Mouse (Mus musculus) hindbrain, embryonic 11.5 days (tissue): Measurements from ENCODE around the gene Gm13272. TPM values are rescaled to one million over a fixed set of nuclear protein-coding genes. Genes with fewer than 3 reads are reported as not detected.
"Not testable (repeated sequence)": the region's sequence is repeated elsewhere in the genome, so short reads cannot be mapped to it uniquely, and the experiment has no call there.

Experiments
- ATAC-seq: fragments of 200-750 bp; cut with Nextera tagmentation; 2 replicates; pipeline ENCODE4 v1.8.0; 2017; ENCODE audit warnings: mild to moderate bottlenecking, moderate TSS enrichment, moderate library complexity; ENCODE audit not compliant: low FRiP score
- DNase-seq: peaks from one replicate; pipeline ENCODE4 v3.0.0-alpha.2; 2015; ENCODE audit warnings: low spot score
- H3K27ac ChIP-seq: fragments of 300-500 bp; sonication (generic); 2 replicates; pipeline ENCODE4 v1.5.1; 2014; ENCODE audit warnings: mild to moderate bottlenecking, low read depth, low read length
- H3K27me3 ChIP-seq: fragments of 300-500 bp; sonication (generic); 2 replicates; pipeline ENCODE4 v1.6.1; 2014; ENCODE audit warnings: mild to moderate bottlenecking, low read length, moderate library complexity, mixed read lengths; ENCODE audit not compliant: control insufficient read depth, insufficient read depth
- H3K36me3 ChIP-seq: fragments of 300-500 bp; sonication (generic); 2 replicates; pipeline ENCODE4 v1.6.1; 2014; ENCODE audit warnings: mild to moderate bottlenecking, low read length, moderate library complexity, mixed read lengths; ENCODE audit not compliant: control insufficient read depth, insufficient read depth
- H3K4me1 ChIP-seq: fragments of 300-500 bp; sonication (generic); replicated peaks from 2 replicates; pipeline ENCODE4 v1.6.1; 2014; ENCODE audit warnings: low read length, mixed read lengths; ENCODE audit not compliant: control insufficient read depth, insufficient read depth
- H3K4me2 ChIP-seq: fragments of 300-500 bp; sonication (generic); replicated peaks from 2 replicates; pipeline ENCODE4 v1.6.1; 2014; ENCODE audit warnings: mild to moderate bottlenecking, low read depth, low read length
- H3K4me3 ChIP-seq: fragments of 300-500 bp; sonication (generic); 2 replicates; pipeline ENCODE4 v1.5.1; 2014; ENCODE audit warnings: low read depth, low read length
- H3K9ac ChIP-seq: fragments of 300-500 bp; sonication (generic); 2 replicates; pipeline ENCODE4 v1.6.1; 2014; ENCODE audit warnings: low read depth, low read length
- H3K9me3 ChIP-seq: fragments of 300-500 bp; sonication (generic); 2 replicates; pipeline ENCODE4 v1.6.1; 2016; ENCODE audit warnings: low read length; ENCODE audit not compliant: control insufficient read depth
- WGBS: fragments of 180-500 bp; shearing (Covaris S2); extraction: QIAGEN DNeasy Blood & Tissue Kit; methylation state at CpG from one replicate; pipeline ENCODE4 v1.1.7; 2014; 5-methylcytosine and 5-hydroxymethylcytosine counted together
- polyA plus RNA-seq: library from polyadenylated mRNA; unstranded; fragments of >200 nt; fragmentation: Nextera tagmentation; extraction: Ambion mirVana; gene quantifications from 2 replicates; pipeline ENCODE4 v1.2.1, GENCODE M21; 2014

Gm13272 gene
- polyA plus RNA-seq, 1 experiment from 2014 or later = not detected

GRCm38 (mm10) chr4:88797097-88797496 is 17.4 kb downstream of the Gm13272 start, which contains the start of gene Gm13279:
TSS of gene Gm13279 (plus strand) at chr4:88797397.
- not testable (repeated sequence) for H3K36me3 ChIP-seq, ATAC-seq, H3K4me3 ChIP-seq, H3K9me3 ChIP-seq, H3K4me1 ChIP-seq, H3K27me3 ChIP-seq, H3K27ac ChIP-seq, H3K4me2 ChIP-seq, H3K9ac ChIP-seq, DNase-seq
- no CpG with 5 or more reads among the region's 28 CpGs for WGBS

DNA sequence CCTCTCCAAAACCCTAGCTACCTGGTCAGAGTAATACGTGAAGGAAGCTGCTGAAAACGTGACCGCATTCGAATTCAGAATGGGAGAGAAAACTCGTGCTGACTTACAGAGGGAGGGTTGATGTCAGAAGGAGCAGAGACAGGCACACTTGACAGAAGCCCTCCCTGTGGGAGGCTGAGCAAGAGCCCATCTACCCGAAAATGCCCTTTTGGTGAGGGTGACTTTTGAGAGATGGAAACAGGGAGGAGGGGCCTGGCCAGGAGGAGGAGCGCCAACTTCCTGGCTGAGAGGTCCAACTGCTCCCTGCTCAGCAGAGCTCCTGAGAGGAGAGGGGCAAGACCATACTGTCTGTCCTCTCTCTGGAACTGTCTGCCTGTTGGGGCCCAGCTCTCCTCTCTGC is 19.7 kb downstream of the Gm13272 start, which contains the start of gene Gm13285:
Gm13285 (plus strand) TSS at position 301 of the 400 bp plus-strand sequence.
- H3K9me3 ChIP-seq, H3K36me3 ChIP-seq, H3K4me1 ChIP-seq, H3K4me2 ChIP-seq, H3K27ac ChIP-seq, H3K4me3 ChIP-seq, ATAC-seq, H3K9ac ChIP-seq, H3K27me3 ChIP-seq, DNase-seq: not testable (repeated sequence)
- WGBS = 17% methylated on average over 2 of the region's 7 CpGs

DNA sequence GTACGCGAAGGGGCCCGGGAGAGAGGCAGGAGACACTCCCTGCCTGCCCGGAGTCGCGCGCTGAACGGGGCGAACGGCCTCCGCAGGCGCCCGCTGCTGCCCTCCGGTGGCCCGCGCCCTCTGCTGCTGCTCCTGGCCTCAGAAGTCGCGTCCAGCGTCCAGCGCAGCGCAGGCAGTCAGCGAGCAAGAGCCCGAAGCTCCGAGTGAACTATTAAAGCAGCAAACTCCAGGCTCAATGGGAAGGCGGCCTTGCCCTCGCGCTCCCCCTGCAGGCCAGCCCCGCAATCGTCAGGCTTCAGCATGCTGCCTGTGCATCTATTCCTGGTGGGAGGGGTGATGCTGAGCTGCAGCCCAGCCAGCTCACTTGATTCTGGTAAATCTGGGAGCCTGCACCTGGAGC is 23.3 kb downstream of the Gm13272 start, which contains the start of gene Gm13287:
Gm13287 (plus strand) TSS at position 301 of the 400 bp plus-strand sequence.
- not testable (repeated sequence) for H3K27me3 ChIP-seq

GRCm38 (mm10) chr4:88805231-88805630 is 25.6 kb downstream of the Gm13272 start, which contains the start of gene Gm13288:
TSS of gene Gm13288 (plus strand) at chr4:88805531.
- H3K4me2 ChIP-seq, H3K9me3 ChIP-seq, DNase-seq, H3K4me1 ChIP-seq, H3K27me3 ChIP-seq, H3K27ac ChIP-seq, ATAC-seq, H3K4me3 ChIP-seq, H3K36me3 ChIP-seq, H3K9ac ChIP-seq: not testable (repeated sequence)
- WGBS = no CpG with 5 or more reads among the region's 8 CpGs

More for the DNA sequence above, 23.3 kb downstream of the Gm13272 start, which contains the start of gene Gm13287:
- not testable (repeated sequence) for ATAC-seq, DNase-seq, H3K36me3 ChIP-seq, H3K4me2 ChIP-seq, H3K9me3 ChIP-seq, H3K4me3 ChIP-seq, H3K9ac ChIP-seq, H3K4me1 ChIP-seq, H3K27ac ChIP-seq
- WGBS = no CpG with 5 or more reads among the region's 29 CpGs

- H3K9ac ChIP-seq, ATAC-seq, H3K9me3 ChIP-seq, H3K4me2 ChIP-seq, H3K36me3 ChIP-seq, H3K4me1 ChIP-seq, H3K27ac ChIP-seq, H3K27me3 ChIP-seq, H3K4me3 ChIP-seq, DNase-seq: not testable (repeated sequence)
- 0% methylated on average over 6 of the region's 34 CpGs for WGBS
Measured at GRCm38 (mm10) chr4:88805761-88806160, 26.1 kb downstream of the Gm13272 start.

DNA sequence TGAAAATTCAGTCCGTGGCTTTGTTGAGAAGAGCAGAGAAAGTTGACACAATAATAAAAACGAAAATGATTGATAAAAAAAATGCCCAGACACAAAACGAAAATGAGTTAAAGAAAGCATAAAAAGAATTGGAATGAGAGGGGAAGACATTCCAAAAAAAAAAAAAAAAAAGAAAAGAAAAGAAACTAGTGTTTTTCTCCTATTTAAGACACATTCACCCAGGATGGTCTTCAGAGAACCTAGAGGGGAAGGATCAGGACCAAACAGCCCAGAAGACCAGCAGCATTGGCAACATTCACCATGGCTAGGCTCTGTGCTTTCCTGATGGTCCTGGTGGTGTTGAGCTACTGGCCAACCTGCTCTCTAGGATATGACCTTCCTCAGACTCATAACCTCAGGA is 36.3 kb downstream of the Gm13272 start, which contains the start of gene Ifna7:
Ifna7 (plus strand) TSS at position 301 of the 400 bp plus-strand sequence.
- DNase-seq (no peak), ATAC-seq (no peak)
- Histone ChIP-seq H3K36me3 (no peaks in the 10 kb centered on the region), H3K9me3 (no peaks in the 10 kb centered on the region), H3K27me3 (no peaks in the 10 kb centered on the region), H3K4me1 (no peaks in the 10 kb centered on the region), H3K27ac (no peak within 1 kb of the TSS), H3K9ac (no peak within 1 kb of the TSS), H3K4me3 (no peak within 1 kb of the TSS), H3K4me2 (no peak within 1 kb of the TSS)
- 75% methylated on average over 3 of the region's 3 CpGs for WGBS

GRCm38 (mm10) chr4:88819659-88820058 is 40.0 kb downstream of the Gm13272 start, which contains the start of gene Ifna11:
TSS of gene Ifna11 (plus strand) at chr4:88819959.
- no peak within 1 kb of the TSS for H3K27ac ChIP-seq
- no peak within 1 kb of the TSS for H3K4me2 ChIP-seq
- H3K4me3 ChIP-seq = no peak within 1 kb of the TSS
- no peaks in the 10 kb centered on the region for H3K9me3 ChIP-seq
- DNase-seq = no peak
- no peaks in the 10 kb centered on the region for H3K4me1 ChIP-seq
- no peak for ATAC-seq
- 81% methylated on average over 1 of the region's 1 CpGs for WGBS
- no peaks in the 10 kb centered on the region for H3K27me3 ChIP-seq
- H3K36me3 ChIP-seq = no peaks in the 10 kb centered on the region
- H3K9ac ChIP-seq = no peak within 1 kb of the TSS

GRCm38 (mm10) chr4:88822995-88823394 is 43.3 kb downstream of the Gm13272 start:
- H3K36me3 ChIP-seq = no peaks in the 10 kb centered on the region
- no peaks in the 10 kb centered on the region for H3K27me3 ChIP-seq
- no peaks in the 10 kb centered on the region for H3K9me3 ChIP-seq
- ATAC-seq (no peak), DNase-seq (peak; percentile 27)
- WGBS = 27% methylated on average over 4 of the region's 4 CpGs
- H3K4me3 ChIP-seq = no peak overlapping the region
- no peak overlapping the region for H3K9ac ChIP-seq
- H3K4me2 ChIP-seq = no peak overlapping the region
- no peak overlapping the region for H3K27ac ChIP-seq
- H3K4me1 ChIP-seq = no peaks in the 10 kb centered on the region

- H3K4me1 ChIP-seq, H3K4me3 ChIP-seq, H3K36me3 ChIP-seq, H3K27ac ChIP-seq, H3K4me2 ChIP-seq, H3K9ac ChIP-seq, H3K9me3 ChIP-seq, ATAC-seq, H3K27me3 ChIP-seq, DNase-seq: not testable (repeated sequence)
Measured at GRCm38 (mm10) chr4:88827116-88827515, 47.5 kb downstream of the Gm13272 start, which contains the start of gene Ifna6. TSS of gene Ifna6 (plus strand) at chr4:88827416.
